Mouse (Mus musculus) heart, adult 8-10 months (tissue): ENCODE measurements at regions not wholly inside any gene's neighbourhood (a gene's known extent, or its start where the extent isn't known, plus 50 kb on each side); places are given as distances from the start of the nearest gene placed in this dataset.

Experiments
- DNase-seq: peaks from one replicate; pipeline ENCODE4 v3.0.0; 2022; ENCODE audit warnings: low spot score

DNA sequence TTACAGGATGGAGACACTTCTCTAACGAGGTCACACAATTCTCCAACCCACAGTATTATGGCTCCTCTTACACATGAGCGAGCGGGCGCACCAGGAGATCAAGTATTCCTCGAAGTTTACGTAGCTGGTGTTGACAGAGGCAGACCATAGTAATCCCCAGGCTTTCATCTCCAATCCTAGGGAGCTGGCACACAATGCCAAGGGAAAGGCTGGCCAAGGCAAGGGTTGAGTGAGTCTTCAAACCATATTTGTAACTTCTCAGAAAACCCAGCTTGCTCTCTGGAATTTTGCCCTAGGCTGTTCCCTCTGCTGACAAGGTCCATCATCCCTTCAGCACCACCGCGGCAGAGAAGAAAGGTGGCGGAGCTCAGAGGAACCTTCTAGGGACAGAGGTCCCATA is 94.0 kb downstream of the Hes1 start:
- DNase-seq, result no peak

DNA sequence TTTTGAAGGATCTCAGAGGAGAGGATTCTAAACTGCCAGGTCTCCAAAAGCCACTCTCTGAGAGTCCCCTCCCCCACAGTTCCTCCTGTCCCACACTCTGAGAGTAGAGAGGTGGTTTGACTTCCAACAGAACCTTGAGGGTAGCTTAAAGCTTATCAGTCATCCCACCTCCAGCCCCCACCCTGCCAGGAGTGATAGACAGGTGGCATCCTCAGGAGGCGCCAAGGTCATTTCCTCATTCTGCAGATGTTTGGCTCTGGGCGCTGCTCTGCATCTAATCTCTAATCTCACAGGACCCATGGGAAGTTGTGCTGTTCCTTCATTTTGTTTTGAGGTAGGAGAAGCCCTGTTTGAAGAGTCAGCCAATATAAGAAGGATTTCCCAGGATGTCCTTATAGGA is 96.2 kb downstream of the Hes1 start:
- DNase-seq, result no peak

DNA sequence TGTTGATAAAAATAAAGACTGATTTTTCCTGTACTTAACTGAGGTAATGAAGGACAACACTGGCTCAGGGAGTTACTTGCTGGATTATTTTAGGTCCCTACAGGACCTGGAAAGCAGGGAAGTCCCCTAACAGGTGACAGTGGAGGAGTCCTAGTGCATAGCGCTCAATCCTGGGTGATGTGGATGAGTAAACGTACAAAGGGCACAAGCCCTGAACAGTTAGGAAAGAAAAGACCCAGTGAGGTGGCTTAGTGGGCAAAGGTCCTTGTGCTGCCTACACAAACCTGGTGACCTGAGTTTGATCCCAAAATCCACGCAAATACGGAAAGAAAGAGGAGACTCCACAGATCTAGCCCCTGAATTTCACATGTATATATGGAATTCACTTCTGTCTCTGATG is 99.1 kb downstream of the Hes1 start:
- DNase-seq, result no peak

DNA sequence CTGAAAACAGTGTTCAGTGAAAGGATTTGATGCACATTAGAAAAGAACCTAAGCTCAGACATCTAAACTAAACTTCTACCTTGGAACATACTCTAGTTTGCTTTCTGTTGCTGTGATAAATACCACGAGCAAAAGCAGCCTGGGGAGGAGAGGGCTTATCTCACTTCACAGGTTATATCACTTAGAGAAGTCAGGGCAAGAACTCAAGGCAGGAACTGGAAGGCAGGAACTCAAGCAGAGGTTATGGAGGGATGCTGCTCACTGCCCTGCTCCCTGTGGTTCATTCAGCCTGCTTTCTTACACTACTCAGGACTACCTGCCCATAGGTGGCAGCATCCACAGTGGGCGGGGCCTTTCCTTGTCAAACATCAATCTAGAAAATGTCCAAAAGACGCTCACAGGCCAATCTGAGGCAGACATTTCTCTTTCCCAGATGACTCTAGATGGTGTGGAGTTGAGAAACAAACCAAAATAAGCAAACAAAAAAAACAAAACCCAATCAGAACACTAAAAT is 101.5 kb downstream of the Hes1 start:
- no peak for DNase-seq

DNA sequence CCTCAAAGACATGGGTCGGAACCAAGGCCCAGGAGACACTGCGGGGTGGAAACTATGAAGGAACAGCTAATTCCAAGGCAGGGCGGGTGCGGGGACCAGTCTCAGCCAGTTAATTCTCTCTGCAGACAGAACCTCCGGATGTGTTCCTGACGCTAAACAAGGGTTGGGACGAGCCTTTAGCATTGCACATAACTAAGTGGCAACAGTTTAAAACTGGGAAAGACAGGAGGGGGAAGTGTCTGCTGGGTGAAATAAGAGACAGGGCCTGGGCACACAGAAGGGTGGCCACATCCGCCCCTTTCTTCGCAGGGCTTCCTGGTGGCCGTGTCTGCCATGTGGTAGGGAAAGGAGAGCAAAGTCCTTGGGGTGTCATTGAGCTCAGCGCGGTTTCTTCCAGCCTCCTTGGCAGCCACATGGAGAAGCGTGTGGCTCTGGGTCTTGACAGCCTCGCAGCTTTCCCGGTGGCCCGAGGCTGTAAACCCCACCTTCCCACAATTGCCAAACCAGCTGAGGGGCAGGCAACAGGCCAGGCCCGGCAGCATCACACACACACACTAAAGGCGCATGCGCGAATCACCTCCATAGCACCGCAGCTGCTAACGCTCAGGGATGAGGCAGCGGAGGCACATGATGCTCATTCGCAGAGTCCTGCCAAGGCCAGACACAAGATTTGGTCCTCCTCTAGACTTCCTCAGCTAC is 95.8 kb downstream of the Cpn2 start:
- DNase-seq, result peak; percentile 66

DNA sequence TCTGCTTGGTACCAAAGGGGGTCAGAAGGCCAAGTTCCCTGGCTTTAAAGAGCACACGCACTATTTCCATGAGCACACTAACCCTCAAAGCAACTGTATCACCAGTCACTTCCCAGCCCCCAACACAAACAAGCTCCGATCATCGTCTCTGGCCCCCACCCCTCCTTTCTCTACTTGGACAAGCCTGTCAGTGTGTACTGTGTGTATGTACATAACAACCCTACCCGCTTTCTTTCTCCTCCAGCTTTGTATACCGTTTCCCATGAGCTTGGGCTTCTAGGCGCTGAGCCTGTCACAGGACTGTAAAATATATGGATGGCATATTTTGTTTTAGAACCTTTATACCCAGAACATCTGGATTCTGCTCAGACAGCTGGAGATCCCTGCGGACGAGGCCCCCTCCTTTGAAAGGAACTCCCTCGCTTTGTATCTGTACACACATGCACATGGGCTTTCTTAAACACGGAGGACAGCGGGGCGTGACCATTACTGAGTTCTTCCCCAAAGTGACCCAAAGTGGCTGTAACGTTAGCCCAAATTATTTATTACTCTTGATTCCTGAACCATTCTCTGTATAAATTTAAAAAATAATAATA is 95.1 kb downstream of the Cpn2 start:
- no peak for DNase-seq

DNA sequence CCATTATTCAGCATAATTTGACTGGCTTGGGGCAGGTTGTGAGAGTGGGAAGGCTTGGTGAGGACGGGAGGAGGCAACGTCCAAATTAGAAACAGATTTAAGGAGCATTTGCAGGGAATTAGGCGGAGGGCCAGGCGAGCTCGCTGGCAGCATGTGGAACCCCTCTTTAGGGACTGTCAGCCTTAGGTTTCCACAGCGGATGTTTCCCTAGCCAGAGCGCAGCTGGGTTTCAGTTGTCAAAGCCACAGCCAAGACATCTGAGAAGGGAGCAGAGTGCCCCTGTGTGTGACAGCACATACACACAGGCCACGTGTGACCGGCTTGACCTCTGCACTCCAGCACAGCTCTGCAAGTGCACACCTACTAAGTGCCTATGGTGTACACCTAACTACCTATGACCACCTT is 94.5 kb downstream of the Cpn2 start:
- DNase-seq, result peak; percentile 62

DNA sequence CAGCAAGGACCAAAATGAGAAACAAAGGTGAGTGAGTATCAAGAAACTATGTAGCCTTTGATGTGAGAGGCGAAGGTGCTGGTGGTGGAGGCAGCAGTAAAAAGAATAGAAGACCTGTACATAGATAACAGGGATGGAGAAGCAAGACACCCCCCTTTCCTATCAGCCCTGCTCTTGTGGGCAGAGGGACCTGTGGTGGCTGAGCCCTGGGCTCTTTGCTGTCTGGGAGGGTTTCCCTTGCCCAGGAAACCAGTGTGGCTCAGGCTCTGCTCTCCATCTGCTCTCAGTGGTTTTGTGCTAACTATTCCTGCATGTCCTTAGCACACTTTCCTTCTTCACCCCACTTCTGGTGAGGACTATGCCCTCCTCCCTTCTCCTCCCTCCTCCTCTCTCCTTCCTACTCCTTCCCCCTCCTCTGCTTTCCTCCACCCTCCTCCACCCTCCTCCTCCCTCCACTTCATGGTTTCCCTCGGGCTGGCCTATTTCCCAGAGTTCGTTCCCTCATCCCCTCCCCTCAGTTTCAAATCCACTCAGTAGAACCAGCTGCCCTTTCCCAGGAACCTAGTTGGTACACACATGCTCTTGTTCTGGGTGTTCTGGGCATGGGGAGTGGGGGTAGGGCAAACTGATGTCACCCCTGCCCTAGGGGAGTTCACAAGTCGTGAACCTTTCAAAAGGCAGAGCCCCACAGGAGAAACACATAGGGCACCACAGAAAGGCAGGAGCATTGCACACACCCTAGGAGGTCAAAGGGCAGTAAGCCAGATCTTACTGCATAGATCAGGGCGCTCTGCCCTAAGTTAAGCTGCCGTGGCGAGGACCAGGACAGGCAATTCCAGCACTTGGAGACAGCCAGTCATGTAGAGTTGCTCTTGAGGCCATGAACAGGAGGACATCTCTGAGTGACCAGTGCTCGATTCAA is 93.1 kb downstream of the Cpn2 start:
- no peak for DNase-seq

DNA sequence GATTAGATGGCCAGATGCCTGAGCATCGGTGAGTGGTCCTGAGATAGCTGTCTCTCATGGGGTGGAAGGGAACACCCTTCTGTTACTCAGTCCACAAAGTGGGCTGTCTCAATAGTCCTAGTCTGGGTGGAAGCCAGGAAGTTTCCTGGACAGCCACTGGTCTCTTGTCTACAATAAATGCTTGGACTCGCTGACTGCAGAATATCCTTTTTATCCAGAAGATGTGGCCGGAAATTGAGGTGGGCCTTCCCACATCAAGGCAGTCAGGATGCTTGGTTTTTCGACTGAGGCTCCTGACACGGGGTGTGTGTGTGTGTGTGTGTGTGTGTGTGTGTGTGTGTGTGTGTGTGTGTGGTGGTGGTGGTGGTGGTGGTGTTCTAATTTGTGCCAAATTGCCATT is 91.0 kb downstream of the Cpn2 start:
- DNase-seq, result no peak

DNA sequence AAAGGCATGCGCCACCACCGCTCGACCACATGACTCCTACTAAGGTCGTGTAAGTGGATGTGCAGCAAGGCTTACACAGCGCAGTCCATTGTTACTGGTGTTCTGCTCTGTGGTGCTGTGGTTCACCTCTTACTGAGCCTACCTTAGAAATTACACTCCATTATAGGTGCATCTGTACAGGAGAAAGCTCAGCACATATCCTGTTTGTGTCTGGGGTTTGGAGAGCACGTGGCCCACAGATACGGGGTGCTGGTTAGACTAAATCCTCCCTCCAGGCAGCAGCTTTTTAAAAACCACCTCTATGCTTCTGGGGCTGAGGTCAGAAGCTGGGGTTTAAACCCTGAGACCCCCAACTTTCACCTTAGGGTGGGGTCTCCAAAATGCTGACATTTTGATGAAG is 89.5 kb downstream of the Cpn2 start:
- DNase-seq, result no peak

DNA sequence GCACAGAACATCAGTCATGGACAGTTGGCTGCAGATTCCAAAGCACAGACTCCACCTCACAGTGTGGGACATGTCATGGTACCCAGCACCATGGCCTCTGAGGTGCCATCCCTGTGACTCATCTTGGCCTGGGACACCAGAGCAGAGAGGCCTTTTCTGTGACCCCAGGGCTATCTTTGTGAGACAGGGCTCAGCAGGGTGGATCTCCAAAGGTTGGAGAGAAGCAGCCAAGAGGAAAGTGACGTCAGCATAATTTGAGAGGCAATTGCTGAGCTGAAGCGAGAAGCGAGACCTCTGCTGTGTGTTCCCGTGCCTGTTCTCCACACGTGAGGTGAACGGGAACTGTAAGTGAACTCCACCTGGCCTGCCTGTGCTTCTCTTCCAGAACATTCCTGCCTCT is 88.7 kb downstream of the Cpn2 start:
- no peak for DNase-seq

DNA sequence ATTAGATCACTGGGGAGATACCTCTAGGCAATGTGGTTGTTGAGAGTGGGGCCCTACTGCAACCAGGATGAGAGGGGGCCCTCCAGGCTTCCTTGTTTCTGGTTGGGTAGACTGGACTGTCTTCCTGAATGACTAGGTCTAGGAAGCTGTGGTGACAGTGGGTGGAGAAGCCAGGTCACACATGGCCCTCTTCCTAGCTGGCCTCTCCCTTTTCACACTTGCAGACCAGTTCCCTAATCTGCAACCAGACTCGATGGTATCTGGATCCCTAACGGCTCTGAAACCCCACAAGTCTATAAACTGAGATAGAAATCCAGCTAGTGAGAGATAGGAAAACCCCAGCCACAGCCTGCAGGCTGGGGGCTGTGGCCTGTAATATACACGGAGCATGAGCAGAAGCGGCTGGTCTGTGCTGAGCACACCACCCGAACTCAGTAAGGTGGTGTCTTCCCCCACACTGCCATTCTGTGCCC is 87.8 kb downstream of the Cpn2 start:
- DNase-seq, result no peak

DNA sequence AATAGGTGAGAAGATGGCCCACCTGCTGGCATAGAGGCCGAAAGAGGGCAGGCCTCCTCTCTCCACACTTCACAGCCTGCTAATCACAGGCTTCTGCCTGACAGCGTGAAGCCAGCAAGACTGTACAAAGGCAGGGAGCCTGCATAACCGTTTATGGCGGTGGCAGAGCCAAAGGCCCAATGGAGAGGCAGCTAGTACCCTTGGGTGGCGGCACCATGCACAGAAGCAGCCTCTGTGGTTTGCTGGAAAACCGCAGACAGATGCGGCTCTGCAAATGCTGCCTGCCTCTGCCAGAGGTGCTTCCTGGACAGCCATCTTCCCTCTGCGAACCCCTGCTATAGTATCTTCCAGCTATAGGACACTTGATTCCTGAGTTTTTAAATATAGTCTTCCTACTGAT is 86.2 kb downstream of the Cpn2 start:
- no peak for DNase-seq

DNA sequence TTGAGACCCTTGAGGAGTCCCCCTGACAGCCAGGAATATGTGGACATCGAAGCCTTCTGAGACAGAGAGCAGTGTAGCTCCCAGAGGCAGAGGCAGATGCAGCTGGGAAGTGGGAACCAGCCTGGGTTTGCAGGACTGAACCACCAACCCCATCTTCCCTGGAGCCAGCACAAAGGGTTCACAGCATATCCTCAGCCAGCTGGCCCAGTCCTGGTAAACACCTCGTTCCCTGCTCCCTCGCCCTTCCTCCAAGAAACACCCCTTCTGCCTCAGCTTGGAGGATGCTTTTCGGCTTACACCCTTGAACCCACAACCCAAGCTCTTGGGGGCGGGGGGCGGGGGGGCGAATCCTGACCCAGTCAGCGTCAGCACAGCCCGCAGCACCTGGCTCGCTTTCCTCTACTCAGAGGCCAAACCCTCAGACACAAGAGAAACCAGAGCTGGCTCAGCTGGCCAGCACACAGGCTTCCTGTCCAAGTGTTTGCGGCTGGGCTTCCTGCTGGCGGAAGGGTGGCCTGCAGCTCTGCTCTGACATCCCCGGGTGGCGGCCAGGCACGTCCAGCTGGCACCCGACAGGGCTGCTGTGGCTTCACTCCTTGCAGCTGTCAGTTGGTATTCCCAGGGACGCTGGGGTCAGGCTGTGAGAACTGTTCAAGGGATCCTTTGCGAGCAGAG is 82.6 kb downstream of the Cpn2 start:
- peak; percentile 93 for DNase-seq

DNA sequence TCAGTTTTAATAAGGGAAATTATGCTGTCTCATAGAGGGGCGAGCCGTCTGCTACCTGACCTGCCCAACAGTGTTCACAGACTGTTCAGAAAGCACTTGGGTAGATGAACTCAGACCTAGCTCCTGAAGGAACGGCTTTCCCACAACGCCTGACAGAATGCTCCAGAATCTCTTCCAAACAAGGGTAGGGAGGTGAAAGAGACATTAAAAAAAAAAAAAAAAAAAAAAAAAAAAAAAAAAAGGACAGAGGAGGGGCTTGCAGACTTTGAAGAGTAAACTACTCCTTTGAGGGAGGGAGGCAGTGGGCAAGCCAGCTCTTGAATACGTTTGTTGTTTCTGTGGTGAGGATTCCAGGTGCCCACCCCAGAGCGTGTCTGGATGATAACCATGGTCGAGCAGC is 81.6 kb downstream of the Cpn2 start:
- no peak for DNase-seq

DNA sequence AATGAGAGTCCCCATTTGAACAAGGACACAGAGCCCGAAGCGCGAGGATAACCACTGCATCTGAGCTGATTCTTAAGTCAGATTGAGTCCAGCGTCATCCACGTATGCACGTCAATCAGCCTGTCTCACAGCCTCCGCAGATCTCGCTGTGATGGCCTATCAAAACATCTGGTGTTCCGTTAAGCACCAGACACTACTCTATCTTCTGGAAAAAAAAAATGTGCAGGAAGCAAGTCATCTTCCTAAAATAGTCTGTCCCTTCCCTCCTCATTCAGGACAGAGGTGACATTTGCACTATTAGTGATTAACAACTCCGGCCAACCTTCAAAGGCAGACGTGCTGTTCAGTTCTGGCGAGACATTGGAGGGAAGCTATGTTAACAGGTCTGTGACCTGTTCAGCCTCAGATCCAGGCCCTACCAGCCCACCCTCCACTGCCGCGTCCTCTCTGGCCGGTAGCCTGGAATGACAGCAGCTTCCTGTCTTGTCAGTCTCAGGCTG is 81.0 kb downstream of the Cpn2 start:
- peak; percentile 82 for DNase-seq

DNA sequence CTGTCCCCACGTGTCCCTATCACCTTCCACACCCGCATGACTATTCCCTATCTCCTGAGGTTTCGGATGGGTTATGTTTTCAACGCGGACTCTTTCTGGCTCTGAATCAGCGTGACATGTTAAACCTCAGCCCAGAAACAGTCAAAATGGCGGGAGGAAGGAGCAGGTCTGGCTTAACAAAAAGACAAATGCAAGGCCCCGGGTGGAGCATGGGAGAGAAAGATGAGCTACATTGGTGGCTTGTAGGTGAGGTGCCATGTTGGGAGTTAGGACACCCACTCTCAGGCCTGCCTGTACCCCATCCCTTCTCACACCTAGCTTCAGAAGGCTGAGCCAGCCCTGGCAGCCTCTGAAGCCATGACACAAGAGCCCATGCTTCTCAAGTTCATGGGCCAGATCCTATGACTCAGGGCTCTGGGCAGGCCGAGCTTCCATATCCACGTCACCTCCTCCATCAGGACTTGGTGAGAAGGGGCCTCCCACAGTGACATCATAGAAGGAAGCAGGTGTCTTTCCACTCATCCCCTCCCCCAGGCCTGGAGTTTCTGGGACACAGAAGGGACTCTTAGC is 80.5 kb downstream of the Cpn2 start:
- DNase-seq, result peak; percentile 88

DNA sequence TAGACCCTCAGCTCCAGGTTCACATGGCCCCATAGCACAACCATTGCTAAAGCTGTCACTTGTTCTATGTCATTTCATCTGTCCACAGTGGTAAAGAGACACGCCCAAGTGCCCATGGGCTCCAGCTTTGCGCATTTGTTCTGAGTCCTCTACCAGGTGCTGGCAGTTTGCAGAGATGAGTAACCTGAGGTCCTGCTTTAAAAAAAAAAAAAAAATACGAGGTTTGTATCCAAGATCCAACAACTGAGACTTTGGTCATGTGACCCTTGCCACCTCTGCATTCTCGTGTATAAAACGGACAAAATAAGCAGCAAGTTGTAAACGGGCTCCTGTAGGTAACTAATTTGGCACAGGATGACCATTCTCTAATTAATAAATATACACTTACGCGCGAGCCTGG is 79.9 kb downstream of the Cpn2 start:
- DNase-seq, result no peak

DNA sequence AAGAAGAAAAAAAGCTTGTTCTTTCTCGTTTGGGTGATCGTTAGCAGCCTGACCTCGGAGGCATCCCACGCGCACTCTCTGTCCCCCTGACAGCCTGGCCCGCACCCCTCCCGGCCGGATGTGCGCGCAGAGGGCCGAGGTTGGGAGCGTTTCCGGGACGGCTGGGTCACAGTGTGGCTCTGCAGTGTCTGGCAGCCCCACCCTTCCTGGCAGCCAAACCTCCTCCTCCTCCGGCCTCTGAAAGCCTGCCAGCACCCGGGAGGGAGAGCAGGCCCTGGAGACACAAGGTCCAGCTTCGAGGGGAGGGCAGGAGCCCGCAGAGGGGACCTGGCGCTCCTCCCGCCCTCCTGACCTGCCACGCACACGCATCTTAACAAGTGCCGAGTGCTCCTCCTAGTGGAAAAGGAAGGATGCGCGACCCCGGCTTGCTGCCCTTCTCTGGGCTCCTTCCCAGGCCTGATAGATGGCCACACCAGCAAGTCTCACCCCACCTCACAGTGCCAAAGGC is 79.3 kb downstream of the Cpn2 start:
- DNase-seq, result peak; percentile 98

DNA sequence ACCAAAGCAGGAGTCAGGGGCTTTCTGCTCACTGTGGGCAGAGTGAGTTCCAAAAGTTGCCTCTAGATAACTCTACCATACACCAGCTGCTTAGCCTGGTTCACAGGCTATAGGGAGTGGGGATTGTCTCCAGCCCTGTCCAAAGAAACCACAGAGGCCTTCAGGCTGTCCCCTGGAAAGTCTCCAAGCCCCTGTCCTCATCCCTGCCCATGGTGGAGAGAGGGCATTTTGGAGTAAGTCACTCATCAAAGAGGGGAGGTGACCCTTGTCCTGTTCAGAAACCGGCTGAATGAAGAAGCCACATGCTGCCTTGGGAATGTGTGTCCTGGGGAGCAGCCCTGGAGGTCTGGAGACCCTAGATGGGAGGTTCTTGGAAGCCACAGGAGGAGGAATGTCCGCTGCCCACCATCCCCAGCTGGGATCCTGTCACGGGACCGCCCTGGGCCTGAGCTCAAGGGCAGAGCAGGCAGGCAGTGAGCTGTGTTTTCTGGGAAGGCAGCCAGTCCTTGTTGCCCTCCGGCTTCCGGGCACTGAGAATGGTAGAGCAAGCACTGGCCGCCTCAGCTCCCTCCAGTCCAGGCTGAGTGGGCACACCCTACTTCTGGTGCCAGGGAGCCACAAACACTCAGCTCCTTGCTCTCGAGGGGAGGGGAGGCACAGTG is 78.4 kb downstream of the Cpn2 start:
- peak; percentile 74 for DNase-seq

DNA sequence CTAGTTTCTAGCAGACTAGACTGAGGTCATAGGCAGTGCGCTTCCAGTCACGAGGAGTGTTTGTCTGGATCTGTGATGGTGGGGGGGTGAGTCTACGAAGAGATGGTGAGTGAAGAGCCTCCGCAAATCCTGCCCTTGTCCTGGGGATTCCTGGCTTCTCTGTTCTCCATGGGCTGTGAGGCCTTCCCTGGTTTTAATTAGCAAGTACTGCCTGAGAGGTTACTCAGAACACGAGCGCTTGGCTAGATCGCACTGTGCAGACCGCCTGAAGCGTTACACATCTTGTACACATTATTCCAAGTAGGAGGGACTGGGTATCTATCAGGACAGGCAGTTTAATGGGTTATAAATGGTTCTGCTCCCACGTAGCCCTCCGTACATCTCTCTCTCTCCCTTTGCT is 76.9 kb downstream of the Cpn2 start:
- DNase-seq, result no peak
